Comparison of ENCODE assay signal across 7 mouse cellular contexts in genomic region chr4:21814029-21814428, GRCm38 (mm10). TPM values are rescaled to one million over a fixed set of nuclear protein-coding genes. Genes with fewer than 3 reads are reported as not detected.
DNase-seq lines count a peak whose midpoint lies in the region; ATAC-seq and TF ChIP-seq lines count a peak whose summit lies in the region.

No protein-coding gene starts in this region.

- TF ChIP-seq EP300 in lung, postnatal 0 days (IDR thresholded peaks at IDR 0.05), result no peak

- H3K9me3 ChIP-seq in forebrain, embryonic 10.5 days, result no peaks in the 10 kb centered on the region
- no peaks in the 10 kb centered on the region for H3K9me3 ChIP-seq in hindbrain, embryonic 12.5 days (replicated peaks)
- H3K9me3 ChIP-seq in lung, postnatal 0 days (ENCODE audit: low read length), result no peaks in the 10 kb centered on the region

- TF ChIP-seq POLR2A in brain, embryonic 14.5 days (IDR thresholded peaks at IDR 0.05; ENCODE audit: borderline replicate concordance, extremely low read depth, insufficient read depth, insufficient read length, poor library complexity, severe bottlenecking), result no peak

- no peak overlapping the region for H3K4me3 ChIP-seq in forebrain, embryonic 10.5 days
- H3K4me3 ChIP-seq in hindbrain, embryonic 12.5 days, result no peak overlapping the region
- H3K4me3 ChIP-seq in lung, postnatal 0 days (ENCODE audit: low read depth, low read length), result no peak overlapping the region

- peak; percentile 43 for DNase-seq in MEL-GATA-1-ER (ENCODE audit: extremely low read depth, low read depth)
- peak; percentile 91 for DNase-seq in brain, embryonic 14.5 days (ENCODE audit: low read depth)
- peak; percentile 40 for DNase-seq in forebrain, embryonic 10.5 days (ENCODE audit: extremely low spot score, low spot score)
- DNase-seq in layer of hippocampus, adult 8-10 months (ENCODE audit: low spot score in 2 of 2), result peak; percentile 18 to 33
- peak; percentile 77 for DNase-seq in lung, postnatal 0 days (ENCODE audit: low spot score)
- peak; percentile 54 to 61 for DNase-seq in right cerebral cortex, postnatal 10 days (ENCODE audit: low spot score in 2 of 2)

- H3K4me1 ChIP-seq in forebrain, embryonic 10.5 days, result no peaks in the 10 kb centered on the region
- no peaks in the 10 kb centered on the region for H3K4me1 ChIP-seq in hindbrain, embryonic 12.5 days
- no peaks in the 10 kb centered on the region for H3K4me1 ChIP-seq in lung, postnatal 0 days (ENCODE audit: insufficient read depth, low read depth, low read length)

- H3K27ac ChIP-seq in forebrain, embryonic 10.5 days, result no peak overlapping the region
- H3K27ac ChIP-seq in hindbrain, embryonic 12.5 days, result no peak overlapping the region
- H3K27ac ChIP-seq in lung, postnatal 0 days (ENCODE audit: low read length), result no peak overlapping the region

- WGBS in forebrain, embryonic 10.5 days, result 43% methylated on average over 2 of the region's 2 CpGs
- 40% methylated on average over 2 of the region's 2 CpGs for WGBS in hindbrain, embryonic 12.5 days
- 35% methylated on average over 2 of the region's 2 CpGs for WGBS in lung, postnatal 0 days

- no peak overlapping the region for H3K4me2 ChIP-seq in hindbrain, embryonic 12.5 days (replicated peaks)
- H3K4me2 ChIP-seq in lung, postnatal 0 days (replicated peaks; ENCODE audit: low read depth, low read length), result no peak overlapping the region

- peak; percentile 79 for ATAC-seq in hindbrain, embryonic 12.5 days (ENCODE audit: low FRiP score)
- peak; percentile 53 for ATAC-seq in lung, postnatal 0 days

- no peaks in the 10 kb centered on the region for H3K27me3 ChIP-seq in forebrain, embryonic 10.5 days (ENCODE audit: poor library complexity, severe bottlenecking)
- H3K27me3 ChIP-seq in hindbrain, embryonic 12.5 days, result no peaks in the 10 kb centered on the region
- no peaks in the 10 kb centered on the region for H3K27me3 ChIP-seq in lung, postnatal 0 days (replicated peaks; ENCODE audit: insufficient read depth, low read length)

- H3K9ac ChIP-seq in hindbrain, embryonic 12.5 days, result no peak overlapping the region
- H3K9ac ChIP-seq in lung, postnatal 0 days (replicated peaks; ENCODE audit: low read depth), result no peak overlapping the region

- peaks cover 60% of the 10 kb centered on the region for H3K36me3 ChIP-seq in forebrain, embryonic 10.5 days (replicated peaks)
- peaks cover 30% of the 10 kb centered on the region for H3K36me3 ChIP-seq in hindbrain, embryonic 12.5 days
- peaks cover 4% of the 10 kb centered on the region; the same call in 1 of the 2 replicates for H3K36me3 ChIP-seq in lung, postnatal 0 days (ENCODE audit: insufficient read depth, low read length)

- peak; percentile 73; the same call in 1 of the 2 replicates for TF ChIP-seq CTCF in brain, embryonic 14.5 days (IDR thresholded peaks at IDR 0.05; ENCODE audit: borderline replicate concordance, extremely low read depth, insufficient read depth, insufficient read length)
- TF ChIP-seq CTCF in lung, postnatal 0 days (IDR thresholded peaks at IDR 0.05), result peak; percentile 91

RNA-seq across cellular contexts. Expression of gene Pnisr, which starts 33.4 kb away (rescaled TPM):
- polyA plus RNA-seq in brain, embryonic 14.5 days (2012; rRNA removed), result 234 and 276 TPM in 2 replicates
- 143 and 163 TPM in 2 replicates for polyA plus RNA-seq in forebrain, embryonic 10.5 days (2016; fragmentation: Nextera tagmentation; extraction: Ambion mirVana)
- 202 and 236 TPM in 2 replicates for polyA plus RNA-seq in hindbrain, embryonic 12.5 days (2016; fragmentation: Nextera tagmentation; extraction: Ambion mirVana)
- total RNA-seq in layer of hippocampus, adult 8-10 months (2022), result 100 to 1,000 TPM; 199 to 268 (median 223) TPM
- polyA plus RNA-seq in lung, postnatal 0 days (2015; fragmentation: Nextera tagmentation; extraction: Ambion mirVana), result 70.8 and 95.2 TPM in 2 replicates

RNA-seq across cellular contexts. Expression of gene Tstd3, which starts 47.0 kb away (rescaled TPM):
- 9.4 and 13.4 TPM in 2 replicates for polyA plus RNA-seq in brain, embryonic 14.5 days (2012; rRNA removed)
- 24.3 and 25.2 TPM in 2 replicates for polyA plus RNA-seq in forebrain, embryonic 10.5 days (2016; fragmentation: Nextera tagmentation; extraction: Ambion mirVana)
- 24.9 and 27.3 TPM in 2 replicates for polyA plus RNA-seq in hindbrain, embryonic 12.5 days (2016; fragmentation: Nextera tagmentation; extraction: Ambion mirVana)
- total RNA-seq in layer of hippocampus, adult 8-10 months (2022), result 10 to 100 TPM; 21.7 to 24.5 (median 24.0) TPM
- 5.9 and 6.1 TPM in 2 replicates for polyA plus RNA-seq in lung, postnatal 0 days (2015; fragmentation: Nextera tagmentation; extraction: Ambion mirVana)

RNA-seq across cellular contexts. Expression of gene Usp45, which starts 47.1 kb away (rescaled TPM):
- 10.4 and 10.9 TPM in 2 replicates for polyA plus RNA-seq in brain, embryonic 14.5 days (2012; rRNA removed)
- 12.0 and 12.4 TPM in 2 replicates for polyA plus RNA-seq in forebrain, embryonic 10.5 days (2016; fragmentation: Nextera tagmentation; extraction: Ambion mirVana)
- 11.3 and 11.5 TPM in 2 replicates for polyA plus RNA-seq in hindbrain, embryonic 12.5 days (2016; fragmentation: Nextera tagmentation; extraction: Ambion mirVana)
- total RNA-seq in layer of hippocampus, adult 8-10 months (2022), result 10 to 100 TPM; 47.1 to 64.1 (median 54.4) TPM
- 3.1 and 5.3 TPM in 2 replicates for polyA plus RNA-seq in lung, postnatal 0 days (2015; fragmentation: Nextera tagmentation; extraction: Ambion mirVana)

Comparison
In these comparisons a context has a peak if more than half of its experiments do, and no peak if none do; other contexts are left out.
1. DNase-seq: peak in every context shown above with its lines; median percentile 91 in brain, embryonic 14.5 days; 77 in lung, postnatal 0 days; 58 in right cerebral cortex, postnatal 10 days; 43 in MEL-GATA-1-ER; 40 in forebrain, embryonic 10.5 days; 26 in layer of hippocampus, adult 8-10 months.